Mouse (Mus musculus): ENCODE measurements around the gene Brd9. TPM values are rescaled to one million over a fixed set of nuclear protein-coding genes. Genes with fewer than 3 reads are reported as not detected.

The Brd9 gene
- polyA plus RNA-seq, 1 experiment from 2014 or later: 91.4 TPM

DNA sequence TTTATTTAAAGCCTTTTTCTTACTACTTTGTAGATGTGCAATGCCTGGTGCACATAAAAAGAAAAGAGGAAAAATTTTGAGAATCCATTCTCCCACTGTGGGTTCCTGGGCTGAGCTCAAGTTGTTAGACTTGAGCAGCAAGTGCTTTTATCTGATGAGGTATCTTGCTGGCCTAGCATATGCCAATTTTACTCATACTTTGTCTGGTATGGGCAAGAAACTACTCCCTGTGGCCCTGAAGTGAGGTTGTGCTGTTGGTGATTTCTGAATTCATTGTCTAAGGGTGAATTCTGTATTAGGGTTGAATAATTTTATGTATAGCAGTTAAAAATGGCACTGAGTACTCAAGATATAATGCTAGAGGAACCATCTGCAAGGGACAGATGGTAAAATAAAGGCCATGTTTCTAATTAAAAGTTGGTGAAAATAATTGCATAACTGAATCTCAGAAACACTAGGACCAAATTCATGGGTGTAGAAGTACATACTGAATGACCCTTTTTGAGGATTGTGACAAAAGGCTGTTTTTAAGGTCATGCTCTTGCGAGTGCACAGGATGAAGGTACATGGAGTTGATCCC, 16.0 kb downstream of the Brd9 start:
- ATAC-seq (ENCODE audit: low read depth): no peak
- H3K4me2 ChIP-seq: no peak overlapping the region
- no peaks in the 10 kb centered on the region for H3K27me3 ChIP-seq
- H3K36me3 ChIP-seq: peaks cover 94% of the 10 kb centered on the region
- 100% methylated on average over 1 of the region's 1 CpGs for WGBS
- no peak overlapping the region for H3K9ac ChIP-seq
- no peak overlapping the region for H3K27ac ChIP-seq (replicated peaks)
- H3K4me1 ChIP-seq (replicated peaks): no peaks in the 10 kb centered on the region
- no peaks in the 10 kb centered on the region for H3K9me3 ChIP-seq
- no peak overlapping the region for H3K4me3 ChIP-seq

DNA sequence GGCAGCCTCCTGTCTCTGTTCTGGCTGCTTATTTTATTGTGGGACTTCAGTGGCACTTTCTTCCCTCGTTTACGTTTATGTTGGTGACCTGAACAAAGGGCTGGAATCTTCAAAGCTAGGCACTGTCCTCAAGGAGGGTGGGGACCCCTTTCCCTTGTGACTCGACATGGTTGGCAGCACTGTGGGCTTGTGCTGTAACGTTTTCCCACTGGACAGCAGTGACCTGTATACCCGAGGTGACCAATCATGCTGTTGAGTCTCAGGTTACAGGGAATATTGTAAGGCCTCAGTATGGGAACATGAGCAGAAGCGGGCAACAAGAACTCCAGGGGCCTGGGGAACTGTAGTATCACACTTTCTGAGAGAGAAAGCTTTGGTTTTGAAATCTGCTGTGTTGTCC, 17.1 kb downstream of the Brd9 start:
- Histone ChIP-seq H3K9me3 (no peaks in the 10 kb centered on the region), H3K9ac (no peak overlapping the region), H3K27ac (replicated peaks) (no peak overlapping the region), H3K36me3 (peaks cover 94% of the 10 kb centered on the region), H3K4me2 (no peak overlapping the region), H3K4me3 (no peak overlapping the region), H3K4me1 (replicated peaks) (no peaks in the 10 kb centered on the region), H3K27me3 (no peaks in the 10 kb centered on the region)
- ATAC-seq (ENCODE audit: low read depth): no peak
- WGBS: 54% methylated on average over 6 of the region's 6 CpGs

DNA sequence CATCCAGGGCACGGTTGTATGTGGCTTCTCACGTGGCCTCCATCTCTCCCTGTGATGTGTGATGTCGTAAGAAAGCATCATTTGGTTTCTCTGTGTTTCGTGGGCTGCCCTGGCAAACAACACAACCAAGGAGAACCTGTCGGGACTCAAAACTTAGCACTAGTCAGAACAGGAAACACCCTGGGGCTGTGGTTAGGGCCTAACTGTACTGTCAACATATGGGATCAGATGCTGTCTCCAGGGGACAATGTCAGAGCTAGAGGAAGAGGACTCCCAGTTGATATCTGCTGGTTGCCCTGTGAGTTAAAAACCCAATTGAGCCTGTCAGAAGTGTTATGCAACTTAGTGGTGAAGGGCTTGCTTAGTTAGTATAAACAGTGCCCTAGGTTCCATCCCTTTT, 17.9 kb downstream of the Brd9 start:
- no peaks in the 10 kb centered on the region for H3K4me1 ChIP-seq (replicated peaks)
- H3K4me3 ChIP-seq: no peak overlapping the region
- H3K9ac ChIP-seq: no peak overlapping the region
- no peak overlapping the region for H3K4me2 ChIP-seq
- peaks cover 94% of the 10 kb centered on the region for H3K36me3 ChIP-seq
- no peak overlapping the region for H3K27ac ChIP-seq (replicated peaks)
- WGBS: 87% methylated on average over 5 of the region's 5 CpGs
- no peak for ATAC-seq (ENCODE audit: low read depth)
- no peaks in the 10 kb centered on the region for H3K27me3 ChIP-seq
- no peaks in the 10 kb centered on the region for H3K9me3 ChIP-seq

DNA sequence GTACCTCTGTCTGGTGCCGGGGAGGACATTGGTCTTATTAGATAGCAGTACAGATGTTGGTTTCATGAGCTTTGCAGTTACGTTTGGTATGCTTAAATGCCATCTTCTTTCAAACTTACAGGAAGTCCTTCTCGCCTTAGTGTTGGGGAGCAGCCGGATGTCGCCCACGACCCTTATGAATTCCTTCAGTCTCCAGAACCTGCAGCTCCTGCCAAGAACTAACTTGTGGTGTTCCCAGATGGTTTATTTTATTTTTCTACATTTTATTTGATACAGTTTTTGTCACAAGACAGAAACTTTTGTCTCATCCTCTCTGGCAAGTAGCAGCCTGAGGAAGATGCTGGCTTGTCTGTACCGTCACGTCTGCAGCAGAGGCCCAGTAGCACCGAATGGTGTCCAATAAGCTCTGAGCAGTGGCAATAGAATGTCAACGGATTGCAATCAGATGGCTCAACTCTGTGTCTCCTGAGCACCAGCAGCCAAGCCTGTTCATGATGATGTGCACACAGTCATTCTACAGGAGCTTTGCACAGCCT, 22.6 kb downstream of the Brd9 start:
- H3K4me3 ChIP-seq: no peak overlapping the region
- no peak overlapping the region for H3K4me2 ChIP-seq
- no peaks in the 10 kb centered on the region for H3K27me3 ChIP-seq
- peaks cover 76% of the 10 kb centered on the region for H3K36me3 ChIP-seq
- H3K9me3 ChIP-seq: no peaks in the 10 kb centered on the region
- no peak overlapping the region for H3K9ac ChIP-seq
- WGBS: 92% methylated on average over 10 of the region's 10 CpGs
- H3K4me1 ChIP-seq (replicated peaks): no peaks in the 10 kb centered on the region
- no peak overlapping the region for H3K27ac ChIP-seq (replicated peaks)
- no peak for ATAC-seq (ENCODE audit: low read depth)

DNA sequence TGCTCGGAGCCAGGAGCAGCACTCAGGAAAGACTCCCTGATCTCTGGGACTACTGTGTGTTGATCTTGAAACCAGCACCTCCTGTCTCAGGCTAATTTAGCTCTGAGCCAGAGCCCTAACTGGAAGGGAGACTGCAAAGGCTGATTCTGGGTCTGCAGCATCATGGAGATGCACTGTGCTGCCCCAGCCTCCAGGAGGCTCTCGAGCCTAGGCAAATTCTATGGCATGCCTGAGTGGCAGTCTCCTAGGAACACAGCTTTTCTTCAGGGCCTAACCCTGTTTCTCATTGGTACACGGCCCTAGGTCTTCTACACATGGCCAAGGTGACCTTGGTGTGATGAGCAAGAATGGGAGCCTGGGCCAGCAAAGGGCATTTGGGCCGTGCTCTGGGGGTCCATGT, 23.6 kb downstream of the Brd9 start:
- no peak for ATAC-seq (ENCODE audit: low read depth)
- 90% methylated on average over 4 of the region's 4 CpGs for WGBS
- no peak overlapping the region for H3K9ac ChIP-seq

DNA sequence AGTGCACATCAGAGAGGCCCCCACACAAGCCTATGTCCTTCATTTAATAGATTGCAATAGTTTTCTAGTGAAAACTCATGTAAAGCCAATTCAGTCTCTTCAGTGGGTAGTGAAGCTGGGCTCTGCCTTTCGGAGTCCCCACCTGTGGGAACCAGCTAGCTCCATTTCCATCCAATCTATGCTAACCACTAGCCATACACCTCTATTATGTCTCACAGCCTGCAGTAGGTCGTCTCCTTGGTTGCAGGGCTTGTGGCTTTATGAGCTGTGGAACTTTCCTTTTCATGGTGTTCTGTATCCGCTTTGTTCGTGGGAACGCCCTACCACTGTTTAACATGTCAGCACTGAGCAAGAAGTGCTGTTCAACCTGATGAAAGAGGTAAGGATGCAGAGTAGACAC, 25.9 kb downstream of the Brd9 start, which contains the start of gene Zdhhc11:
Gene Zdhhc11 (plus strand): TSS at position 301 of the 400 bp plus-strand sequence.
- Histone ChIP-seq H3K36me3 (peaks cover 44% of the 10 kb centered on the region), H3K4me1 (replicated peaks) (no peaks in the 10 kb centered on the region), H3K9me3 (no peaks in the 10 kb centered on the region), H3K4me2 (no peak within 1 kb of the TSS), H3K27ac (replicated peaks) (no peak within 1 kb of the TSS), H3K4me3 (no peak within 1 kb of the TSS), H3K27me3 (no peaks in the 10 kb centered on the region), H3K9ac (no peak within 1 kb of the TSS)
- WGBS: 88% methylated on average over 5 of the region's 5 CpGs
- ATAC-seq (ENCODE audit: low read depth): no peak

More for the DNA sequence above, 23.6 kb downstream of the Brd9 start:
- no peaks in the 10 kb centered on the region for H3K9me3 ChIP-seq
- peaks cover 66% of the 10 kb centered on the region for H3K36me3 ChIP-seq
- H3K4me3 ChIP-seq: no peak overlapping the region
- H3K4me1 ChIP-seq (replicated peaks): no peaks in the 10 kb centered on the region
- no peak overlapping the region for H3K27ac ChIP-seq (replicated peaks)
- H3K4me2 ChIP-seq: no peak overlapping the region
- H3K27me3 ChIP-seq: no peaks in the 10 kb centered on the region

DNA sequence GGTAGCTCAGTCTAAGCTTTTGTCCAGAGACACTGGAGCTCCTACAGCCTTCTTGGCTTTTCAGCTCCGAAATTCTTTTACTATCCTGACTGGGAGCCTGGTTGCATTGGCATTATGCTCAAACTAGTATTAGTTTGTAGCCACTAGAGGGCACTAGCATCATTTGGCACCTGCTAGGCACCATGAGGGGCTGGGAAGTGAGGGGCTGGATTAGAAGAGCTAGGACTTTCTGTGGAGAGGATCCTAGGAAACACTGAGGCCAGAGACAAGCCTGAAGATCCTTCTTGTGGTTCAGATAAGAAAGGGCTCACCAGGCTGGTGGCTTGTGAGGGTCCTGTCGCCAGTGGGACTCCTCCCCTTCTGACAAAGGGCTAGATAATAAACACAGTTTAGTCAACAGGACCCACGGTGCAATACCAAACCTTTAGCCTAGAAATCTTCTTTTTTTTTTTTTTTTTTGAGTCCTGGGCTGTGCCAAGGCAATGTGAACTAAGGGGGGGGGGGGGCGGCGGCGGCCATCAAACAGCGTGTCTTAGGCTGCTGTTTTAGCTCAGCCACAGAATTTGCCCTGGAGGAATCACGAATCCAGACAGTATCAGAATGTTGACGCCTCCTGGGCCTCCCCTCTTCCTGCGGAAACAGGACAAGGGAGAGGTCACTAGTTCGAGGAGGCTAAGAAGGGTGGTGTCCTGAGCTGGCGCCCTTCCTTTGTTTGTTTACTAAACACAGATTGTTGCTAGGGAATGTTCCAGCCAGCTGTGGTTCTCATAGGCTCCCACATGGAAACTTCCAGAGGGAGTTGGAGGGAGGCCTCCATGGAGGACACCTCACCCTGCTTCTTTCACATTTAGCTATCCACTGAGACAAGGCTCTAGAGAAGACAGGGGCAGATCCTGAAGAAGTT, 33.2 kb downstream of the Brd9 start:
- H3K4me1 ChIP-seq (replicated peaks): no peaks in the 10 kb centered on the region
- H3K36me3 ChIP-seq: no peaks in the 10 kb centered on the region
- no peak overlapping the region for H3K4me3 ChIP-seq
- no peak overlapping the region for H3K9ac ChIP-seq
- H3K9me3 ChIP-seq: no peaks in the 10 kb centered on the region
- no peak overlapping the region for H3K4me2 ChIP-seq
- peak; percentile 88 for ATAC-seq (ENCODE audit: low read depth)
- no peak overlapping the region for H3K27ac ChIP-seq (replicated peaks)
- no peaks in the 10 kb centered on the region for H3K27me3 ChIP-seq
- WGBS: 45% methylated on average over 12 of the region's 12 CpGs

DNA sequence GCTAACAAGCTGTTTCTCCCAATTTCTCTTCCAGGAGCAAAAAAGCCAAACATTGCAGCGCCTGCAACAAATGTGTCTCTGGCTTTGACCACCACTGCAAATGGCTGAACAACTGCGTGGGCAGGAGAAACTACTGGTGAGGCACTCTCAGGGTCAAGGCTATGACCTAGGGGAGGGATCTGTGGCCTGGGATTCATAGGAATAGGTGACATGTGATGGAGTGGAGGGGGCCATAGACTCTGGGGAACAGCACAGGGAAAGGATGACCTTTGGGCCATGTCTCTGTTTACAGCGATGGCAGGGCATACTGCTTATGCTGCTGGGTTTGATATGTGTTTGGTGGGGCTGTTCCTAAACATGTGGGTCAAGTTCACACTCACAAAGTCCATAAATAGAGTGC, 36.9 kb downstream of the Brd9 start:
- Histone ChIP-seq H3K27ac (replicated peaks) (no peak overlapping the region), H3K4me3 (no peak overlapping the region), H3K27me3 (no peaks in the 10 kb centered on the region), H3K4me2 (no peak overlapping the region), H3K9me3 (no peaks in the 10 kb centered on the region), H3K4me1 (replicated peaks) (no peaks in the 10 kb centered on the region), H3K36me3 (no peaks in the 10 kb centered on the region), H3K9ac (no peak overlapping the region)
- WGBS: 82% methylated on average over 3 of the region's 3 CpGs
- no peak for ATAC-seq (ENCODE audit: low read depth)

DNA sequence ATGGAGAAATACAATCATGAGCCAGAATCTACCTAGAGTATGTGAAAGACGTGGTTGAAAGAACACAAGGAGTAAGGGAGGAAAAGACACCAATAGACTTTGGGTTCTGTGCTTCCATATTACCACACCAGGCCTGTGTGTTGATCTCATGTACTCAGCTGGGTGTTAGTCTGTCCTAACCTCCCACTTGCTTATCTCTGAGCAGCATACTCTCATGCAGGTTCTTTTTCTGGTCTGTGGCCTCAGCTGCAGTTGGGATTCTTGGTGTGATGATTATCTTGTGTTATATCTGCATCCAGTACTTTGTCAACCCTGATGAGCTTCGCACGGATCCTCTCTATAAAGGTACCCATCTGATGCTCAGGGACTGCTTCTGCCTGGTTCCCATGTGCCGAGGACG, 39.3 kb downstream of the Brd9 start:
- Histone ChIP-seq H3K4me2 (no peak overlapping the region), H3K4me1 (replicated peaks) (no peaks in the 10 kb centered on the region), H3K27me3 (no peaks in the 10 kb centered on the region), H3K9me3 (no peaks in the 10 kb centered on the region), H3K9ac (no peak overlapping the region), H3K27ac (replicated peaks) (no peak overlapping the region), H3K4me3 (no peak overlapping the region), H3K36me3 (no peaks in the 10 kb centered on the region)
- no peak for ATAC-seq (ENCODE audit: low read depth)
- WGBS: 88% methylated on average over 5 of the region's 5 CpGs

DNA sequence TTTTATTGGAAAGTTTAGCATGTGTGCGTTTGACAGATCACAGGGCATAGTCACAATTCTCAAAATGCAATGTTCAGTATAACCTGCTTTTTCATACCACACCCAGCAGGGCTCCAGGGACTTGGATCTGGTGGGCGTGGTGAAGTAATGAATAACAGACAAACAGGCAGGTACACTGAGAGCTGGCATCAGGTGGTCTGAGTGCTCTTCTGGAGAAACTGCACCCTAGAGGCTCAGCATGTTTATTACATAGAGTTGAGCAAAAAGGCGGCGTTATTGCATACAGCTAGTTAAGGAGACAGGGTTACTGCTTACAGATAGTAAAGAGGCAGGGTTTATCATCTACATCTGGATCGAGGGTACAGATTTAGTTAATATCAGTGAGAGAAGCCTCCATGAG, 52.7 kb downstream of the Brd9 start:
- Histone ChIP-seq H3K4me3 (no peak overlapping the region), H3K9ac (no peak overlapping the region), H3K4me2 (no peak overlapping the region), H3K27ac (replicated peaks) (no peak overlapping the region), H3K4me1 (replicated peaks) (no peaks in the 10 kb centered on the region), H3K36me3 (no peaks in the 10 kb centered on the region), H3K27me3 (no peaks in the 10 kb centered on the region), H3K9me3 (no peaks in the 10 kb centered on the region)
- no peak for ATAC-seq (ENCODE audit: low read depth)
- 76% methylated on average over 5 of the region's 5 CpGs for WGBS

DNA sequence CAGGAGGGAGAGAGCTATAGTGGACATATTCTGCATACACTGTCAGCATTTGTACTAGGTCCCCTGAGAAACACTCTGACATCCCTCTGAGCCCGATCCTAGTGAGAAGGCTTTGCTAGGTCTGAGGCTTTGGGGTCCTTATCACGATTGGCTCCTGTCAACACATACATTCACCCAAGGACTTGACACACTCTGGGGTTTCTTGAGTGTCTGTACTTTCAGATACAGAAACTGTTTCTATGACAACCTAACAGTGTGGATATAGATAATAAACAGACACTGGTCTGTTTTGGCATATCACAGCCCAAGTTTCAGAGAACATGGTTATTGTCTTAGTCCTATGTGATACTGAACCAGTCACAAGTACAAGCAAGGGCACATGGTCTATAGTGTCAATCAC, 53.1 kb downstream of the Brd9 start:
- ATAC-seq (ENCODE audit: low read depth): no peak
- H3K27me3 ChIP-seq: no peaks in the 10 kb centered on the region
- no peaks in the 10 kb centered on the region for H3K36me3 ChIP-seq
- no peak overlapping the region for H3K4me3 ChIP-seq
- no peak overlapping the region for H3K4me2 ChIP-seq
- no peak overlapping the region for H3K27ac ChIP-seq (replicated peaks)
- no peaks in the 10 kb centered on the region for H3K4me1 ChIP-seq (replicated peaks)
- H3K9ac ChIP-seq: no peak overlapping the region
- H3K9me3 ChIP-seq: no peaks in the 10 kb centered on the region
- WGBS: 73% methylated on average over 2 of the region's 2 CpGs

DNA sequence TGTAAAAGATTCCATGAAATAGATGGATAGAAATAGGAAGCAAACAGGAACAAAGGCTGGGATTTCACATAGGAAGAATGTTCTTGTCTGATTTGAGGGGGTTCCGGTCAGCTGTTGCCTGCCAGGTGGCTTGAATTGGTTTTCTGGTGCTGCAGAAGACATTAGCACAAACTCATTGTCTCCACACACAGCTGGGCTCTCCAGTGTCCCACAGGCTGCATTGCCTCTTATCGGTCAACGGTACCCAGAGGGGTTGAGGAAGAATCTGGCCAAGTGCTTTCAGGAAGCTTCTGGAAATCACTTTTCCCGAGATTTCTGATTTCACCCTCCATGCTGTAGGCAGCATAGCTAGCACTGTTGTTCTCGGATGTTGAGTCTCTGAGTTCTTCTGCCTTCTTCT, 53.7 kb downstream of the Brd9 start:
- no peak overlapping the region for H3K4me3 ChIP-seq
- ATAC-seq (ENCODE audit: low read depth): no peak
- 81% methylated on average over 5 of the region's 5 CpGs for WGBS
- no peaks in the 10 kb centered on the region for H3K27me3 ChIP-seq
- H3K4me1 ChIP-seq (replicated peaks): no peaks in the 10 kb centered on the region
- H3K9ac ChIP-seq: no peak overlapping the region
- no peak overlapping the region for H3K4me2 ChIP-seq
- H3K27ac ChIP-seq (replicated peaks): no peak overlapping the region
- no peaks in the 10 kb centered on the region for H3K9me3 ChIP-seq
- H3K36me3 ChIP-seq: no peaks in the 10 kb centered on the region

Measured in neural tube, embryonic 13.5 days (tissue).